Mouse (Mus musculus): ENCODE results near the gene Oxct2b. TPM values are rescaled to one million over a fixed set of nuclear protein-coding genes. Genes with fewer than 3 reads are reported as not detected.
"Not testable (repeated sequence)": the region's sequence is repeated elsewhere in the genome, so short reads cannot be mapped to it uniquely, and the experiment has no call there.

The Oxct2b gene
- polyA plus RNA-seq, 1 experiment from 2014 or later: 0.18 TPM

DNA sequence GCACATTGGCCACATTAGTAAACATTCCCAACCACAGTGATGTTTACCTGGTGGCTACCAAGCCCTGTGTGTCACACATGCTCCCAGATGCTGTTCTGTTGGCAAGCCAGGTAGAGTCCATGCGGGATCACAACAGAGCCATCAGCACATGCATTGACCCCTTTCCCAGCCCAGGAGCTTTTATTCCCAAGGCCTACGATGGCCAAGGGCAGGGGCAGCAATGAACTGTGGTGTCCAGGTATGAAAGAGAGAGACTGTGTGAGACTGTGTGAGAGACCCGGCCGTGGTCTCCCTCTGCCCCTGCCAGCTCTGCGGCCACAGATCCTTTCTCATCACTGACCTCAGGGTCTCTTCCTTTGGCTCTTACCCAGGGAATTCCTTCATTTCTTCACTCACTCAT is 8.0 kb upstream of the Oxct2b start:
- H3K27me3 ChIP-seq (ENCODE audit: control insufficient read depth, insufficient read depth, low read length): peaks cover 17% of the 10 kb centered on the region
- peak; percentile 67 for DNase-seq (ENCODE audit: low spot score, missing footprints)
- WGBS: 92% methylated on average over 5 of the region's 5 CpGs

GRCm38 (mm10) chr4:123110751-123111150 is 5.3 kb upstream of the Oxct2b start:
- WGBS: 87% methylated on average over 4 of the region's 4 CpGs
- Histone ChIP-seq H3K27ac (ENCODE audit: low read depth, low read length) (no peak overlapping the region), H3K4me3 (ENCODE audit: low read depth, low read length) (no peak overlapping the region), H3K27me3 (ENCODE audit: control insufficient read depth, insufficient read depth, low read length) (peaks cover 2% of the 10 kb centered on the region), H3K36me3 (ENCODE audit: control insufficient read depth, insufficient read depth, low read length) (no peaks in the 10 kb centered on the region), H3K9ac (ENCODE audit: low read length) (no peak overlapping the region), H3K9me3 (ENCODE audit: control insufficient read depth, low read length) (no peaks in the 10 kb centered on the region), H3K4me1 (ENCODE audit: control insufficient read depth, insufficient read depth, low read length) (no peaks in the 10 kb centered on the region), H3K4me2 (no peak overlapping the region)
- DNase-seq (ENCODE audit: low spot score, missing footprints) (peak; percentile 59), ATAC-seq (ENCODE audit: low FRiP score) (no peak)

More for the DNA sequence above, 8.0 kb upstream of the Oxct2b start:
- Histone ChIP-seq H3K27ac (ENCODE audit: low read depth, low read length) (no peak overlapping the region), H3K4me3 (ENCODE audit: low read depth, low read length) (no peak overlapping the region), H3K4me2 (no peak overlapping the region), H3K9me3 (ENCODE audit: control insufficient read depth, low read length) (no peaks in the 10 kb centered on the region), H3K4me1 (ENCODE audit: control insufficient read depth, insufficient read depth, low read length) (no peaks in the 10 kb centered on the region), H3K9ac (ENCODE audit: low read length) (no peak overlapping the region), H3K36me3 (ENCODE audit: control insufficient read depth, insufficient read depth, low read length) (no peaks in the 10 kb centered on the region)
- no peak for ATAC-seq (ENCODE audit: low FRiP score)

- not testable (repeated sequence) for ATAC-seq (ENCODE audit: low FRiP score)
- 85% methylated on average over 10 of the region's 10 CpGs for WGBS
Observed at GRCm38 (mm10) chr4:123111275-123111983, 4.6 kb upstream of the Oxct2b start.

GRCm38 (mm10) chr4:123112216-123112764 is 3.8 kb upstream of the Oxct2b start:
- no peaks in the 10 kb centered on the region for H3K4me1 ChIP-seq (ENCODE audit: control insufficient read depth, insufficient read depth, low read length)
- no peak overlapping the region for H3K4me2 ChIP-seq
- no peak overlapping the region for H3K4me3 ChIP-seq (ENCODE audit: low read depth, low read length)
- ATAC-seq (ENCODE audit: low FRiP score): no peak
- H3K9ac ChIP-seq (ENCODE audit: low read length): no peak overlapping the region
- H3K9me3 ChIP-seq (ENCODE audit: control insufficient read depth, low read length): no peaks in the 10 kb centered on the region
- H3K27me3 ChIP-seq (ENCODE audit: control insufficient read depth, insufficient read depth, low read length): peaks cover 7% of the 10 kb centered on the region
- peak; percentile 41 for DNase-seq (ENCODE audit: low spot score, missing footprints)
- H3K36me3 ChIP-seq (ENCODE audit: control insufficient read depth, insufficient read depth, low read length): no peaks in the 10 kb centered on the region
- H3K27ac ChIP-seq (ENCODE audit: low read depth, low read length): no peak overlapping the region
- WGBS: 85% methylated on average over 8 of the region's 8 CpGs

More at GRCm38 (mm10) chr4:123111275-123111983, 4.6 kb upstream of the Oxct2b start:
- H3K9ac ChIP-seq (ENCODE audit: low read length); H3K27me3 ChIP-seq (ENCODE audit: control insufficient read depth, insufficient read depth, low read length); H3K27ac ChIP-seq (ENCODE audit: low read depth, low read length); H3K4me2 ChIP-seq; H3K4me1 ChIP-seq (ENCODE audit: control insufficient read depth, insufficient read depth, low read length); H3K36me3 ChIP-seq (ENCODE audit: control insufficient read depth, insufficient read depth, low read length); H3K9me3 ChIP-seq (ENCODE audit: control insufficient read depth, low read length); DNase-seq (ENCODE audit: low spot score, missing footprints); H3K4me3 ChIP-seq (ENCODE audit: low read depth, low read length): not testable (repeated sequence)

GRCm38 (mm10) chr4:123114651-123115050 is 1.4 kb upstream of the Oxct2b start:
- H3K4me1 ChIP-seq (ENCODE audit: control insufficient read depth, insufficient read depth, low read length); H3K9me3 ChIP-seq (ENCODE audit: control insufficient read depth, low read length); H3K4me2 ChIP-seq; H3K36me3 ChIP-seq (ENCODE audit: control insufficient read depth, insufficient read depth, low read length); ATAC-seq (ENCODE audit: low FRiP score); H3K27me3 ChIP-seq (ENCODE audit: control insufficient read depth, insufficient read depth, low read length); H3K27ac ChIP-seq (ENCODE audit: low read depth, low read length); DNase-seq (ENCODE audit: low spot score, missing footprints); H3K9ac ChIP-seq (ENCODE audit: low read length); H3K4me3 ChIP-seq (ENCODE audit: low read depth, low read length): not testable (repeated sequence)
- 95% methylated on average over 4 of the region's 4 CpGs for WGBS

DNA sequence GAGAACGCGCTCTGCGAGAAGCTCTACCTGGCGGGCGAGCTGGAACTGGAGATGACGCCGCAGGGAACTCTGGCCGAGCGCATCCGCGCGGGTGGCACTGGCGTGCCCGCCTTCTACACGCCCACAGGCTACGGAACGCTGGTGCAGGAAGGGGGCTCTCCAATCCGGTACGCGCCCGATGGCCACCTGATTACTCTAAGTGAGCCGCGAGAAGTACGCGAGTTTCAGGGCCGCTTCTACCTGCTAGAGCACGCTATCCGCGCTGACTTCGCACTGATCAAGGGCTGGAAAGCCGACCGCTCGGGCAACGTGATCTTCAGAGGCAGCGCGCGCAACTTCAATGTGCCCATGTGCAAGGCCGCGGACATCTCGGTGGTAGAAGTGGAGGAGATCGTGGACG is 574 bp downstream of the Oxct2b start:
- DNase-seq (ENCODE audit: low spot score, missing footprints) (peak; percentile 87), ATAC-seq (ENCODE audit: low FRiP score) (peak; percentile 19; the same call in 1 of the 2 replicates)
- H3K4me2 ChIP-seq: peak overlapping the region; percentile 43
- WGBS: 15% methylated on average over 33 of the region's 42 CpGs
- H3K4me3 ChIP-seq (ENCODE audit: low read depth, low read length); H3K27ac ChIP-seq (ENCODE audit: low read depth, low read length); H3K9ac ChIP-seq (ENCODE audit: low read length); H3K9me3 ChIP-seq (ENCODE audit: control insufficient read depth, low read length); H3K27me3 ChIP-seq (ENCODE audit: control insufficient read depth, insufficient read depth, low read length); H3K4me1 ChIP-seq (ENCODE audit: control insufficient read depth, insufficient read depth, low read length); H3K36me3 ChIP-seq (ENCODE audit: control insufficient read depth, insufficient read depth, low read length): not testable (repeated sequence)

DNA sequence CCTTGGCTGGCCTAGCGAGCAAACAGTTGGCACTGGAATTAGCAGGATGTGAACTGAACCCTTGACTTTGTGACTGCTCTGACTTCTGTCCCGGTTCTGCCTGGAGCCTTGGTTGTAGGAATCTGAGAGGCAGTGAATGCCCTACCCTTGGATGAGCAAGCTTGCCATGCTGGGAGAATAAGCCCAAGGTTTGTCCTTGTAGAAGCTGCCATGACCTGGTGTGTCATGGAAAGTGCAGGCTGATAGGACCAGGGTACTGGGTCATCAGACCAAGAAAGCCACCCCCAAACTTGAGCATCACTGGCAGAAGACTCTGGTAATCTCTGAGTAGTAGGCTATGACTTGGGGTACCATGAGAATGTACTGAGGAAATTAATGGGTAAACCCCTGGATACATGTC is 5.2 kb downstream of the Oxct2b start:
- WGBS: 88% methylated on average over 2 of the region's 2 CpGs
- no peaks in the 10 kb centered on the region for H3K4me1 ChIP-seq (ENCODE audit: control insufficient read depth, insufficient read depth, low read length)
- H3K36me3 ChIP-seq (ENCODE audit: control insufficient read depth, insufficient read depth, low read length): peaks cover 7% of the 10 kb centered on the region; the same call in 1 of the 2 replicates
- H3K4me3 ChIP-seq (ENCODE audit: low read depth, low read length): no peak overlapping the region
- H3K9me3 ChIP-seq (ENCODE audit: control insufficient read depth, low read length): no peaks in the 10 kb centered on the region
- H3K27ac ChIP-seq (ENCODE audit: low read depth, low read length): no peak overlapping the region
- peaks cover 2% of the 10 kb centered on the region; the same call in 1 of the 2 replicates for H3K27me3 ChIP-seq (ENCODE audit: control insufficient read depth, insufficient read depth, low read length)
- DNase-seq (ENCODE audit: low spot score, missing footprints): no peak
- no peak overlapping the region for H3K9ac ChIP-seq (ENCODE audit: low read length)
- ATAC-seq (ENCODE audit: low FRiP score): no peak
- H3K4me2 ChIP-seq: no peak overlapping the region

DNA sequence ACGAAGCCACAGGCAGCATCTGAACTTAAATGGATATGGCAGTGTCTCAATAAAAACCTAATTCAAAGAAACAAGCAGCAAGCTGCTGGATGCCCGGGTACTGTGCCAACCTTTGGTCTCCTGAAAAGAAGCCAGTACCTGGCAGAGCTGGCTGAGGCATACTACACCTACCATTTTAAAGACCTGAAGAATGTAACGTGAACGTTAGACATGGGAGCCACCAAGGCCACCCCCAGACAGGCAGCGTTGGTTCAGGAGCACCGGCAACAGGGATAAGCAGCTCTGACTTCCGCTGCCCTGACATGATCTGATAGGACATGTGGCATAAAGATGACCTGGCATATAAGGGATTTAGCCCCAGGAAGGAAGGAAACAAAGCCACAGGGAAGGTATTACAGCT is 10.6 kb downstream of the Oxct2b start:
- no peaks in the 10 kb centered on the region for H3K27me3 ChIP-seq (ENCODE audit: control insufficient read depth, insufficient read depth, low read length)
- no peak for ATAC-seq (ENCODE audit: low FRiP score)
- H3K27ac ChIP-seq (ENCODE audit: low read depth, low read length): no peak overlapping the region
- no peak for DNase-seq (ENCODE audit: low spot score, missing footprints)
- H3K9me3 ChIP-seq (ENCODE audit: control insufficient read depth, low read length): no peaks in the 10 kb centered on the region
- H3K9ac ChIP-seq (ENCODE audit: low read length): no peak overlapping the region
- H3K4me1 ChIP-seq (ENCODE audit: control insufficient read depth, insufficient read depth, low read length): no peaks in the 10 kb centered on the region
- no peak overlapping the region for H3K4me3 ChIP-seq (ENCODE audit: low read depth, low read length)
- H3K36me3 ChIP-seq (ENCODE audit: control insufficient read depth, insufficient read depth, low read length): peaks cover 31% of the 10 kb centered on the region
- whole genome bisulfite sequencing: 96% methylated on average over 7 of the region's 7 CpGs
- no peak overlapping the region for H3K4me2 ChIP-seq

- WGBS: 94% methylated on average over 4 of the region's 4 CpGs
- H3K4me3 ChIP-seq (ENCODE audit: low read depth, low read length): no peak overlapping the region
- no peak overlapping the region for H3K4me2 ChIP-seq
- H3K27me3 ChIP-seq (ENCODE audit: control insufficient read depth, insufficient read depth, low read length): no peaks in the 10 kb centered on the region
- H3K9ac ChIP-seq (ENCODE audit: low read length): no peak overlapping the region
- ATAC-seq (ENCODE audit: low FRiP score): no peak
- H3K4me1 ChIP-seq (ENCODE audit: control insufficient read depth, insufficient read depth, low read length): no peaks in the 10 kb centered on the region
- DNase-seq (ENCODE audit: low spot score, missing footprints): no peak
- no peak overlapping the region for H3K27ac ChIP-seq (ENCODE audit: low read depth, low read length)
- H3K9me3 ChIP-seq (ENCODE audit: control insufficient read depth, low read length): no peaks in the 10 kb centered on the region
- peaks cover 31% of the 10 kb centered on the region for H3K36me3 ChIP-seq (ENCODE audit: control insufficient read depth, insufficient read depth, low read length)
Observed at GRCm38 (mm10) chr4:123127051-123127450, 11.0 kb downstream of the Oxct2b start.
